Mouse (Mus musculus) forebrain, embryonic 11.5 days (tissue): ENCODE measurements around the gene Pwp2. TPM values are rescaled to one million over a fixed set of nuclear protein-coding genes. Genes with fewer than 3 reads are reported as not detected.

ENCODE experiments used
- ATAC-seq: fragments of 200-750 bp; cut with Nextera tagmentation; replicated peaks from 2 replicates; pipeline ENCODE4 v1.8.0; 2017; ENCODE audit warnings: moderate TSS enrichment; ENCODE audit not compliant: low FRiP score
- DNase-seq: peaks from one replicate; pipeline ENCODE4 v3.0.0-alpha.2; 2017; ENCODE audit warnings: low spot score
- H3K27ac ChIP-seq: fragments of 300-500 bp; sonication (generic); 2 replicates; pipeline ENCODE4 v1.5.1; 2014; ENCODE audit warnings: low read depth, low read length
- H3K27me3 ChIP-seq: fragments of 300-500 bp; sonication (generic); 2 replicates; pipeline ENCODE4 v1.6.1; 2014; ENCODE audit warnings: mild to moderate bottlenecking, low read length, mixed read lengths; ENCODE audit not compliant: control insufficient read depth, insufficient read depth
- H3K36me3 ChIP-seq: fragments of 300-500 bp; sonication (generic); 2 replicates; pipeline ENCODE4 v1.6.1; 2014; ENCODE audit warnings: mild to moderate bottlenecking, low read length, moderate library complexity, mixed read lengths; ENCODE audit not compliant: control insufficient read depth, insufficient read depth
- H3K4me1 ChIP-seq: fragments of 300-500 bp; sonication (generic); replicated peaks from 2 replicates; pipeline ENCODE4 v1.6.1; 2014; ENCODE audit warnings: low read length, mixed read lengths; ENCODE audit not compliant: control insufficient read depth, insufficient read depth
- H3K4me2 ChIP-seq: fragments of 300-500 bp; sonication (generic); 2 replicates; pipeline ENCODE4 v1.6.1; 2014; ENCODE audit warnings: low read depth, mild to moderate bottlenecking, low read length, moderate library complexity, mixed read lengths; ENCODE audit not compliant: severe bottlenecking
- H3K4me3 ChIP-seq: fragments of 300-500 bp; sonication (generic); 2 replicates; pipeline ENCODE4 v1.5.1; 2014; ENCODE audit warnings: low read depth, low read length
- H3K9ac ChIP-seq: fragments of 300-500 bp; sonication (generic); 2 replicates; pipeline ENCODE4 v1.6.1; 2014; ENCODE audit warnings: low read length
- H3K9me3 ChIP-seq: fragments of 300-500 bp; sonication (generic); 2 replicates; pipeline ENCODE4 v1.6.1; 2016; ENCODE audit warnings: low read length, mixed read lengths; ENCODE audit not compliant: control insufficient read depth
- WGBS: fragments of 180-500 bp; shearing (Covaris S2); extraction: QIAGEN DNeasy Blood & Tissue Kit; methylation state at CpG from one replicate; pipeline ENCODE4 v1.1.7; 2014; 5-methylcytosine and 5-hydroxymethylcytosine counted together
- polyA plus RNA-seq: library from polyadenylated mRNA; unstranded; fragments of >200 nt; fragmentation: Nextera tagmentation; extraction: Ambion mirVana; gene quantifications from 2 replicates; pipeline ENCODE4 v1.2.1, GENCODE M21; 2014

Pwp2 gene
- polyA plus RNA-seq, 1 experiment from 2014 or later, result 23.7 TPM

- 90% methylated on average over 11 of the region's 11 CpGs for WGBS
- Histone ChIP-seq H3K27ac (no peak overlapping the region), H3K4me1 (peaks cover 5% of the 10 kb centered on the region; the same call in 1 of the 2 replicates), H3K4me2 (peak overlapping the region; percentile 90), H3K36me3 (no peaks in the 10 kb centered on the region; the same call in 1 of the 2 replicates), H3K4me3 (peak overlapping the region; percentile 78), H3K9ac (peak overlapping the region; percentile 81), H3K9me3 (no peaks in the 10 kb centered on the region), H3K27me3 (no peaks in the 10 kb centered on the region)
- DNase-seq, result no peak
- ATAC-seq, result no peak
Observed at GRCm38 (mm10) chr10:78168792-78169191, 16.2 kb downstream of the Pwp2 start.

DNA sequence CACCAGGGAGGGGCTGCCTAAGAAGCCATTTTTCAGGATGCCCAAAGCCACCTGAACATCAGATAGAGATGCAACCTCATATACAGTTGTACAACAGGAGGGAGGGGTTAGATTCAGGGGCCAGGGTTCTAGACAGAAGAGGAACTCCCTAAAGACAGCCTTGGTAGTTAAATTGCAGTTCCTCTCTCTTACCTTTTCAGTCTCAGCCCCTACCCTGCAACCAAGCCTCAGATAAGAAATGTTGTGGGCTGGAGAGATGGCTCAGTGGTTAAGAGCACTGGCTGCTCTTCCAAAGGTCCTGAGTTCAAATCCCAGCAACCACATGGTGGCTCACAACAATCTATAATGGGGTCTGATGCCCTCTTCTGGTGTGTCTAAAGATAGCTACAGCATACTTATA is 17.2 kb downstream of the Pwp2 start:
- Histone ChIP-seq H3K4me3 (no peak overlapping the region), H3K9ac (no peak overlapping the region), H3K27me3 (no peaks in the 10 kb centered on the region), H3K9me3 (no peaks in the 10 kb centered on the region), H3K27ac (no peak overlapping the region), H3K36me3 (no peaks in the 10 kb centered on the region; the same call in 1 of the 2 replicates), H3K4me1 (peaks cover 5% of the 10 kb centered on the region; the same call in 1 of the 2 replicates), H3K4me2 (no peak overlapping the region)
- DNase-seq (no peak), ATAC-seq (no peak)

GRCm38 (mm10) chr10:78167333-78167732 is 17.6 kb downstream of the Pwp2 start:
- H3K27ac ChIP-seq, result no peak overlapping the region
- no peaks in the 10 kb centered on the region for H3K27me3 ChIP-seq
- peaks cover 5% of the 10 kb centered on the region; the same call in 1 of the 2 replicates for H3K4me1 ChIP-seq
- DNase-seq (no peak), ATAC-seq (no peak)
- H3K9me3 ChIP-seq, result no peaks in the 10 kb centered on the region
- H3K4me3 ChIP-seq, result no peak overlapping the region
- no peak overlapping the region for H3K9ac ChIP-seq
- no peaks in the 10 kb centered on the region; the same call in 1 of the 2 replicates for H3K36me3 ChIP-seq
- H3K4me2 ChIP-seq, result no peak overlapping the region
- 93% methylated on average over 7 of the region's 7 CpGs for WGBS

DNA sequence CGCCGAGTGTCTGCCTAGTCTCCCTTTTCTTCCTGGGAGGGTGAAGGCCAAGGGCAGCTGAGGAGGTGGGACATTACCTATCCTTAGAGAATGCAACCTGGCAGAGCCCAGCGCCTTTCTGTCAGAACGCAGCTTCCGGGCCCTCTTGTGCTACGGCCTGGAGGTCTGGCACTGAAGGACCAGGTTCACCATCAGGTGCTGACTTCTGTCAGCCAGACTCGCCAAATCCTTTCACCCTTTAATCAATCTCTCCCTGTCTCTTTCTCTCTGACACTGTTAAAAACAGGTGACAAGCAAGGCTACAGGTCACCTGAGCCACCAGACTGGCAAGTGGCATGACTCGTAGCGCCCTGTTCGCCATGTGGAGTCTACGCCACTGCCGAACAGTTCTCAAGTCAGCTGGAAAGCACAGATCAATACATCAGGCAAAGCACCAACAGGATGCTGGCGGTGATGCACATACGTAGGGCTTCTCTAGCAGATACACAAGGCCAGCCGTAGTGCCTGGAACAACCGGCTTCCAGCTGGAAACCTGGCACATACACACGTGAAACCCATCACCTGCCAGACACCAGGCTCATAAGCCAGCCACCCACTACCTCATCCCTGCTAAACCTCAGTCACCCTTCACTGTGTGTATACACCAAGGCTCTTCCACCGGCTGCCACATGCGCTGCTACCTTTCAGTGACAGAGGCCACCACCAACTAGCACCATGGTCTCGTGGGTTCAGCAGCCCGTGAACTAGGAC is 19.5 kb downstream of the Pwp2 start:
- WGBS, result 93% methylated on average over 21 of the region's 21 CpGs
- Histone ChIP-seq H3K27me3 (no peaks in the 10 kb centered on the region), H3K4me1 (peaks cover 5% of the 10 kb centered on the region; the same call in 1 of the 2 replicates), H3K9me3 (no peaks in the 10 kb centered on the region), H3K9ac (no peak overlapping the region), H3K4me2 (no peak overlapping the region), H3K4me3 (no peak overlapping the region), H3K27ac (no peak overlapping the region), H3K36me3 (no peaks in the 10 kb centered on the region; the same call in 1 of the 2 replicates)
- DNase-seq, result no peak
- no peak for ATAC-seq

DNA sequence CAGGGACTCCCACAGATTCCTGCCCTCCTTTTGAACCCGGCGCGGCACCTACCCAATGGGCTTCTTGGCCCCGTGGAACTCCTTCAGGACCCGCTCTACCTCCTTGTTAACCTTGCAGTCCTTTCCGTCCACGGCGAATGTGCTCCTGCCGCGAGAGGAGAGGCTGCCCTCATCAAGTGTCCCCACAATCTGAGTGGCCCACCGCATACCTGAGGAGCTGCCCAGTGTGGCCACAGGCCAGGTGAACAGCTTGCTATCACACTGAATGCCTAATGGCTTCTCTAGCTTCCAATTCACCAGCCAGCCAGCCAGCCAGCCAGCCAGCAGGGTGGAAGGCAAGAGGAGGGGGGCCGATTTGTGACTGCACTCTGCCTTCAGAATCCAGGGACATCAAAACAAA is 20.2 kb downstream of the Pwp2 start:
- DNase-seq (no peak), ATAC-seq (no peak)
- no peak overlapping the region for H3K4me3 ChIP-seq
- no peaks in the 10 kb centered on the region for H3K27me3 ChIP-seq
- H3K9ac ChIP-seq, result no peak overlapping the region
- no peak overlapping the region for H3K4me2 ChIP-seq
- peaks cover 5% of the 10 kb centered on the region; the same call in 1 of the 2 replicates for H3K4me1 ChIP-seq
- no peaks in the 10 kb centered on the region for H3K9me3 ChIP-seq
- H3K27ac ChIP-seq, result no peak overlapping the region
- H3K36me3 ChIP-seq, result no peaks in the 10 kb centered on the region; the same call in 1 of the 2 replicates
- WGBS, result 93% methylated on average over 12 of the region's 12 CpGs

GRCm38 (mm10) chr10:78163923-78164322 is 21.0 kb downstream of the Pwp2 start:
- no peak overlapping the region for H3K4me3 ChIP-seq
- no peaks in the 10 kb centered on the region for H3K9me3 ChIP-seq
- H3K4me2 ChIP-seq, result no peak overlapping the region
- H3K4me1 ChIP-seq, result peaks cover 2% of the 10 kb centered on the region; the same call in 1 of the 2 replicates
- ATAC-seq, result no peak
- WGBS, result 34% methylated on average over 4 of the region's 4 CpGs
- no peaks in the 10 kb centered on the region; the same call in 1 of the 2 replicates for H3K36me3 ChIP-seq
- peak; percentile 79 for DNase-seq
- H3K9ac ChIP-seq, result no peak overlapping the region
- H3K27ac ChIP-seq, result no peak overlapping the region
- H3K27me3 ChIP-seq, result no peaks in the 10 kb centered on the region

DNA sequence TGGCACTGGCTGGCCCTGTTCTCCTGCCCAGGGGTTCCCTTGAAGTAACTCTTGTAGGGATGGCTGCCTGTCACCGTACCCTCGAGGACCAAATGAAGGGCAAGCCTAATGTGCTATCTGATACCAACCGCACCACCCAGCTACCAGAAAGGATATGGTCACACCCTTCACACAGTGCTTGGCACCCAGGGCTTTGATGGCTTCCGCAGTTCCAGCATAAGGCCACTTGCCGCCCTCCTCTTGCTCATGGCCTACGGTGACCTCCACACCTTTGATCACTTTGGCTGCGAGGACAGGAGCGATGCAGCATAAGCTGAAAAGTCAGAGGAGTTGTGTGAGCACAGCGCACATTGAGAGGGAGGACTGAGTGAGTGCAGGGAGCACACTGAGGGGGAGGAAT is 21.7 kb downstream of the Pwp2 start:
- H3K9me3 ChIP-seq, result no peaks in the 10 kb centered on the region
- no peak overlapping the region for H3K9ac ChIP-seq
- no peak for ATAC-seq
- no peaks in the 10 kb centered on the region for H3K27me3 ChIP-seq
- no peak overlapping the region for H3K4me2 ChIP-seq
- H3K4me1 ChIP-seq, result no peaks in the 10 kb centered on the region
- no peaks in the 10 kb centered on the region; the same call in 1 of the 2 replicates for H3K36me3 ChIP-seq
- DNase-seq, result no peak
- no peak overlapping the region for H3K27ac ChIP-seq
- H3K4me3 ChIP-seq, result no peak overlapping the region
- 94% methylated on average over 9 of the region's 9 CpGs for WGBS

DNA sequence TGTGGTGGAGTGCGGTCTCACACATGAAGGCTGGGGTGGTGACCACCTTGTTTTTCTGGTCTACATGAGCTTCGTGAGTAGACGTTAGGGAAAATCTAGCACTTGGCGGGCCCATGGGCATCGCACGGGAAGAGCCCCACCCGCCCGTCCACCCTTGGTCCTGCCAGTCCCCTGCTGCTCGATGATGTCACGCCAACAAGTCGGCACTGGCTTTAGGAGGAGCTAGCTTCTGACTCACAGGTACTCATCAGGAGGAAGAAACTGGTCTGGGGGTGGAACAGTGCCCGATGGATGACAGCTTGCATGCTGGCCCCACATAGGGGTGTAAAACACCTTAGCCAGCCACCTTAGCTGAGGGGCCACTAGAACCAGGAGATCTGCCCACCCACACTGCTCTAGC is 22.3 kb downstream of the Pwp2 start:
- Histone ChIP-seq H3K36me3 (no peaks in the 10 kb centered on the region; the same call in 1 of the 2 replicates), H3K9me3 (no peaks in the 10 kb centered on the region), H3K4me1 (no peaks in the 10 kb centered on the region), H3K27me3 (no peaks in the 10 kb centered on the region), H3K9ac (no peak overlapping the region), H3K4me3 (no peak overlapping the region), H3K27ac (no peak overlapping the region), H3K4me2 (no peak overlapping the region)
- DNase-seq (no peak), ATAC-seq (no peak)
- WGBS, result 94% methylated on average over 12 of the region's 12 CpGs

- no peaks in the 10 kb centered on the region; the same call in 1 of the 2 replicates for H3K36me3 ChIP-seq
- no peak overlapping the region for H3K4me3 ChIP-seq
- no peaks in the 10 kb centered on the region for H3K4me1 ChIP-seq
- H3K27me3 ChIP-seq, result no peaks in the 10 kb centered on the region
- H3K9ac ChIP-seq, result no peak overlapping the region
- WGBS, result 84% methylated on average over 8 of the region's 8 CpGs
- DNase-seq, result no peak
- no peaks in the 10 kb centered on the region for H3K9me3 ChIP-seq
- H3K4me2 ChIP-seq, result no peak overlapping the region
- no peak overlapping the region for H3K27ac ChIP-seq
- ATAC-seq, result no peak
Observed at GRCm38 (mm10) chr10:78161096-78161495, 23.9 kb downstream of the Pwp2 start.
